Mouse (Mus musculus): ENCODE measurements around the gene Itga1.

DNA sequence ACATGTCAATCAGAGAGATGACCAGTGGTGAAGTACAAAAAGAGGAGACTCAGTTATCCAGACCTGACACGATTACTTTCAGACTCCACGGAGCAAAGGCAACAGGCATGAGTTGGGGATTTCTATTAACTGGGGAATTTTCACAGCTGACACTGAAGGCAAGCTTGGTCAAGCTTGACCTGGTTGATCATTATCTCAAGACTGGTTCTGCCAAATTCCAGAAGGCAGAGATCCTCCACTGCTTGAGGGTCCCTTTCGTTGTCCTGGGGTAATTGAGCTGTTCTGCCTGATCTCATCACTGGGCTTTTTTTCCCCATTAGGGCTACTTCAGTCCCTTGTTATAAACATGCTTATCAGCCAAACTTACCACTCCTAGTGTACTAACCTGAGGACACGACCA lies 7.9 kb upstream of the Itga1 start:
- no peak for TF ChIP-seq POLR2A (IDR thresholded peaks at IDR 0.05; ENCODE audit: low read depth, low read length)
- no peak for TF ChIP-seq CTCF (IDR thresholded peaks at IDR 0.05; ENCODE audit: extremely low read depth, insufficient read depth, insufficient read length, insufficient replicate concordance)

Measured in spleen, adult 2 months (tissue).